Mouse (Mus musculus): ENCODE measurements at regions not wholly inside any gene's neighbourhood (a gene's known extent, or its start where the extent isn't known, plus 50 kb on each side); places are given as distances from the start of the nearest gene placed in this dataset.
A peak's percentile ranks its signal among the peaks of the same experiment; 100 is the strongest.
"Not testable (repeated sequence)": the region's sequence is repeated elsewhere in the genome, so short reads cannot be mapped to it uniquely, and the experiment has no call there.

DNA sequence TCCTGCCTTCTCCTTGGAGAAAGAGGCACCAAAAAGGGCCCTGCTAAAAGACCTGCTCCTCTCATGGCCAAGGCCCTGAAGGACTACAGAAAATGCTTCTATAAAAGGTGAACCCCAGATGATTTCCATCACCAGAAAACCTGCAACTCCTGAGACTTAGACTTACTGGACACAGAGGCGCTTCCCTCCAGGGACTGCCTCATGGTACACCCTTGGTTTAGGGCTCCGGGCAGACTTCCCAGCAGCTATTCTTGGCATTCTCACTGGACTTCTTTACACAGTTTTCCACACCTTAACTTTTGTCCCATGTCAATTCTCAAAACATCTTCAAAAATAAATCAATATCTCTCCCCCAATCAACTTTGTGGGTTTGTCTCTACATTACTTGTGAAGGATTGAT lies 393.2 kb downstream of the Gpm6a start:
- H3K27me3 ChIP-seq (replicated peaks; ENCODE audit: control insufficient read depth, insufficient read depth, low read length); H3K36me3 ChIP-seq (ENCODE audit: control insufficient read depth, insufficient read depth, low read length); H3K27ac ChIP-seq (ENCODE audit: low read depth, low read length); ATAC-seq; H3K4me1 ChIP-seq (ENCODE audit: control insufficient read depth, insufficient read depth, low read length); H3K9me3 ChIP-seq (replicated peaks; ENCODE audit: control insufficient read depth, low read length); H3K4me2 ChIP-seq (ENCODE audit: low read length); H3K9ac ChIP-seq (ENCODE audit: low read length); H3K4me3 ChIP-seq (ENCODE audit: low read depth, low read length): not testable (repeated sequence)
- 91% methylated on average over 2 of the region's 2 CpGs for WGBS
- DNase-seq (ENCODE audit: low spot score): peak; percentile 4

DNA sequence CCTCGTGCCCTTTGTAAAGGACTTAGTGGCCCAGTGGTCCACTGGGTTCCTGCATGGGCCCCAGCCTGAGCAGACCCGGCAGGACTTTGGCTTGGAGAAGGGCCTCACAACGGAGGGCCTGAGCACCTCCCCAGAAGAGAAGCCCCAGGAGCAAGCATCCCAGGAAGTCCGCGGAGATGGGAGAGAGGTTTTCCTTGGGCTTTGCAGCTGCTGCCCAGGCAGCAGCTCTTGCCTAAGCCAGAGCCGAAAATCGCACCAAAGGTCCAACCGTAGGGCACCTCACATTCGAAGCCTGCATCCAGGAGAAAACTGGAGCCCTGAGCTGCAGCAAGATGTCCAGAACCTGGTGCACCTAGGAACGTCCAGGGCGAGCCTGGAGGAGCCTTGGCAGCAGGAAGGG lies 405.2 kb downstream of the Gpm6a start:
- not testable (repeated sequence) for H3K4me2 ChIP-seq (ENCODE audit: low read length); H3K9ac ChIP-seq (ENCODE audit: low read length); H3K4me1 ChIP-seq (ENCODE audit: control insufficient read depth, insufficient read depth, low read length); ATAC-seq; H3K9me3 ChIP-seq (replicated peaks; ENCODE audit: control insufficient read depth, low read length); H3K4me3 ChIP-seq (ENCODE audit: low read depth, low read length); DNase-seq (ENCODE audit: low spot score); H3K27ac ChIP-seq (ENCODE audit: low read depth, low read length); H3K27me3 ChIP-seq (replicated peaks; ENCODE audit: control insufficient read depth, insufficient read depth, low read length); H3K36me3 ChIP-seq (ENCODE audit: control insufficient read depth, insufficient read depth, low read length)
- 79% methylated on average over 10 of the region's 11 CpGs for WGBS

DNA sequence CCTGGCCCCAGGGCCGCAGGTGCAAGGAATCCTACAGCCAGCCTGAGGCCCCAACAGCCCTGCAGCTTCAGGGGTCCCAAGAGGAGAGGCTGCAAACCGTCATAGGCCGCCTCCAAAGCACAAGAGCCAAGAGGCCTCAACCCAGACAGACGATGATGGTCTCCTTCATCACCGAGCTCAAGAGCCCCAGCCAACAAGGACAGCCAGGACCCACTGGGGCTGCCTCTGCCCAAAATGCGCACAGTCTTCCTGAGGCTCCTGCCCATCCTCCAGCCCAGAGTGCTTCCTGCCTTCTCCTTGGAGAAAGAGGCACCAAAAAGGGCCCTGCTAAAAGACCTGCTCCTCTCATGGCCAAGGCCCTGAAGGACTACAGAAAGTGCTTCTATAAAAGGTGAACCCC lies 412.8 kb downstream of the Gpm6a start:
- DNase-seq (ENCODE audit: low spot score); H3K4me3 ChIP-seq (ENCODE audit: low read depth, low read length); H3K27ac ChIP-seq (ENCODE audit: low read depth, low read length); H3K4me2 ChIP-seq (ENCODE audit: low read length); H3K27me3 ChIP-seq (replicated peaks; ENCODE audit: control insufficient read depth, insufficient read depth, low read length); H3K4me1 ChIP-seq (ENCODE audit: control insufficient read depth, insufficient read depth, low read length); ATAC-seq; H3K9ac ChIP-seq (ENCODE audit: low read length); H3K36me3 ChIP-seq (ENCODE audit: control insufficient read depth, insufficient read depth, low read length); H3K9me3 ChIP-seq (replicated peaks; ENCODE audit: control insufficient read depth, low read length): not testable (repeated sequence)
- 72% methylated on average over 3 of the region's 6 CpGs for WGBS

DNA sequence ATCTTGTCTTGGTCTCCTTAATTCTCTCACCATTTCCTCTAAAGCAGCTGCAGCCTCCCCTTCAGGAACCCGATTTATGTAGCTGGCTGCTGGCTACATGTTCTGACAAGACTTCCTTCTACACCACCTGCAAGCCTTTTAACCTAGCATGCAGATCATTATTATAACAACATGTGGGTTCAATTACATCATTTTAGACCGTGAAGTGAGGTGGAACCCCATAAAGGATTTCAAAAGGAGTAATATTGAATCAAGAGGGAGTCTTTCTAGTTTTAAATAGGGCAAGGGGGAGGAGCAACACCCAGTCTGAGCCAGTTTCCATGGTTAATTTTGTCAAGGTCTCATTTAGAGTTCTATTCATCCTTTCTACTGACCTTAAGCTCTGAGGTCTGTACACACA lies 442.4 kb downstream of the Gpm6a start:
- Histone ChIP-seq H3K36me3 (ENCODE audit: control insufficient read depth, insufficient read depth, low read length) (no peaks in the 10 kb centered on the region), H3K27me3 (replicated peaks; ENCODE audit: control insufficient read depth, insufficient read depth, low read length) (no peaks in the 10 kb centered on the region), H3K4me2 (ENCODE audit: low read length) (no peak overlapping the region), H3K4me1 (ENCODE audit: control insufficient read depth, insufficient read depth, low read length) (no peaks in the 10 kb centered on the region), H3K4me3 (ENCODE audit: low read depth, low read length) (no peak overlapping the region), H3K27ac (ENCODE audit: low read depth, low read length) (no peak overlapping the region), H3K9me3 (replicated peaks; ENCODE audit: control insufficient read depth, low read length) (no peaks in the 10 kb centered on the region), H3K9ac (ENCODE audit: low read length) (no peak overlapping the region)
- DNase-seq (ENCODE audit: low spot score) (no peak), ATAC-seq (no peak)
- 59% methylated on average over 2 of the region's 2 CpGs for WGBS

DNA sequence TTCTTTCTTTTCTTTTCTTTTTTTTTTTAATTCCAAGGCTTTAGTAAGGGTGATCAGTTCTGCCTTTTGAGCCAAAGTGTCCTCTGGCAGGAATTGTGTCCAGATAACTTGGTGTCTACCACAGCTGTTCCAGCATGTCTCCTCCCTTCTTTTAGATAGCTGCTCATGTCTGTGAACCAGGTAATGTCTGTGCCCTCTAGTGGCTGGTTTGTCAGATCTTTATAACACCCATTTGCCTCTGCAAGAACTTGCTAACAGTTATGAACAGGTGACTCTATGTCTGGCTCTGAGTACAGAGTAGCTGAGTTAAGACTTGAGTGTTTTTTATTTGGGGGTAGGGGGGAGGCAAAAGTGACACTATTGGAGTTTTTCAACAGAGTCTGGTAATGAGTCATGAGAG lies 443.7 kb downstream of the Gpm6a start:
- Histone ChIP-seq H3K9ac (ENCODE audit: low read length) (no peak overlapping the region), H3K36me3 (ENCODE audit: control insufficient read depth, insufficient read depth, low read length) (no peaks in the 10 kb centered on the region), H3K4me2 (ENCODE audit: low read length) (no peak overlapping the region), H3K27ac (ENCODE audit: low read depth, low read length) (no peak overlapping the region), H3K27me3 (replicated peaks; ENCODE audit: control insufficient read depth, insufficient read depth, low read length) (no peaks in the 10 kb centered on the region), H3K4me3 (ENCODE audit: low read depth, low read length) (no peak overlapping the region), H3K9me3 (replicated peaks; ENCODE audit: control insufficient read depth, low read length) (no peaks in the 10 kb centered on the region), H3K4me1 (ENCODE audit: control insufficient read depth, insufficient read depth, low read length) (no peaks in the 10 kb centered on the region)
- ATAC-seq: no peak
- DNase-seq (ENCODE audit: low spot score): peak; percentile 37

DNA sequence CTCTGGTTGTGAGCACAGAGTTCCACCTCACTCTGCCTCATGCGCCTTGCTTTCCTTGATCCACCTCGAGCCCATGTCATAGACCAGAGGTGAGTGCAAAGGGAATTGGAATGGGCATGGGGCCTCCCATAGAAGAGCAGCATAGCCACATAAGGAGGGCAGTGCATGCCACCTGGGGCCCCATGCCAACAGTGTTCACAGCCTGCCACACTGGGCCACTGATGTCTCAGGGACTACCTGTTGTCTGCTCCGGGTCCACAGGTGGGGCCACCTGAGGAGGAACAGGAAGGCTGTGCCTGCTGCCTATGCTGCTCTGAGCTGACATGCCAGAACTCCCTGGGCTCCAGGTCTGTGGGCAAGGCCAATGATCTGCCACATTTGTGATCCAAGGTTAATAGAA lies 445.8 kb downstream of the Gpm6a start:
- no peak for DNase-seq (ENCODE audit: low spot score)
- Histone ChIP-seq H3K27me3 (replicated peaks; ENCODE audit: control insufficient read depth, insufficient read depth, low read length) (no peaks in the 10 kb centered on the region), H3K9me3 (replicated peaks; ENCODE audit: control insufficient read depth, low read length) (no peaks in the 10 kb centered on the region), H3K9ac (ENCODE audit: low read length) (no peak overlapping the region), H3K27ac (ENCODE audit: low read depth, low read length) (no peak overlapping the region), H3K36me3 (ENCODE audit: control insufficient read depth, insufficient read depth, low read length) (no peaks in the 10 kb centered on the region), H3K4me3 (ENCODE audit: low read depth, low read length) (no peak overlapping the region), H3K4me2 (ENCODE audit: low read length) (no peak overlapping the region), H3K4me1 (ENCODE audit: control insufficient read depth, insufficient read depth, low read length) (no peaks in the 10 kb centered on the region)
- WGBS: 83% methylated on average over 3 of the region's 3 CpGs
- no peak for ATAC-seq

DNA sequence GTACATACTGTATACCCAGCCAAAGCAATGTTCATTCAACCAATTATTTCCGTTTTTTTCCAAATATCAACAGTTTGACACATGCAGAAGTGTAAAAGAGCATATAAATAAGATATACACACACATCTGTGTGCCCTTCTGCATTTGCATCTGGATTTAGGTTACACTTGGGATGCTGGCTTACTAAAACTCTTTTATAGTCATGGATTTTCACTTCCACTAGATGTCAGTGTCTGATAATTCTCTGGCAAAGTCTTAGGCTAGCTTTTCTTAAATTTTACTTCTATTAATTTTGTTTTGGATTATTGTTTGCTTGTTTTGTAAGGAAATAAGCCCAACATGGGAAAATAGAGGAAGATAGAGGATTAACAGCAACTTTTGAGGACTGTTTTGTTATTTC lies 452.3 kb downstream of the Gpm6a start:
- 0% methylated on average over 1 of the region's 1 CpGs for WGBS
- not testable (repeated sequence) for H3K27me3 ChIP-seq (replicated peaks; ENCODE audit: control insufficient read depth, insufficient read depth, low read length); H3K4me2 ChIP-seq (ENCODE audit: low read length); DNase-seq (ENCODE audit: low spot score); ATAC-seq; H3K4me3 ChIP-seq (ENCODE audit: low read depth, low read length); H3K4me1 ChIP-seq (ENCODE audit: control insufficient read depth, insufficient read depth, low read length); H3K36me3 ChIP-seq (ENCODE audit: control insufficient read depth, insufficient read depth, low read length); H3K9me3 ChIP-seq (replicated peaks; ENCODE audit: control insufficient read depth, low read length); H3K27ac ChIP-seq (ENCODE audit: low read depth, low read length); H3K9ac ChIP-seq (ENCODE audit: low read length)
